Mouse (Mus musculus) limb, embryonic 15.5 days (tissue): ENCODE results near the gene Tph2. TPM values are rescaled to one million over a fixed set of nuclear protein-coding genes. Genes with fewer than 3 reads are reported as not detected.

Experiments
- ATAC-seq: fragments of 200-750 bp; cut with Nextera tagmentation; 2 replicates; pipeline ENCODE4 v1.8.0; 2017; ENCODE audit warnings: low read depth, moderate TSS enrichment; ENCODE audit not compliant: insufficient number of reproducible peaks, low FRiP score, low TSS enrichment
- H3K27ac ChIP-seq: fragments of 300-500 bp; sonication (generic); 2 replicates; pipeline ENCODE4 v1.5.1; 2015; ENCODE audit warnings: moderate library complexity, mild to moderate bottlenecking, inconsistent platforms
- H3K27me3 ChIP-seq: fragments of 300-500 bp; sonication (generic); 2 replicates; pipeline ENCODE4 v1.6.1; 2015; ENCODE audit warnings: inconsistent platforms
- H3K36me3 ChIP-seq: fragments of 300-500 bp; sonication (generic); 2 replicates; pipeline ENCODE4 v1.6.1; 2015; ENCODE audit warnings: inconsistent platforms
- H3K4me1 ChIP-seq: fragments of 300-500 bp; sonication (generic); 2 replicates; pipeline ENCODE4 v1.6.1; 2015; ENCODE audit warnings: inconsistent platforms
- H3K4me2 ChIP-seq: fragments of 300-500 bp; sonication (generic); 2 replicates; pipeline ENCODE4 v1.6.1; 2015; ENCODE audit warnings: mild to moderate bottlenecking, inconsistent platforms
- H3K4me3 ChIP-seq: fragments of 300-500 bp; sonication (generic); 2 replicates; pipeline ENCODE4 v1.5.1; 2015; ENCODE audit warnings: mild to moderate bottlenecking, inconsistent platforms
- H3K9ac ChIP-seq: fragments of 300-500 bp; sonication (generic); 2 replicates; pipeline ENCODE4 v1.6.1; 2015; ENCODE audit warnings: inconsistent platforms
- H3K9me3 ChIP-seq: fragments of 300-500 bp; sonication (generic); 2 replicates; pipeline ENCODE4 v1.6.1; 2016; ENCODE audit warnings: inconsistent platforms
- WGBS: fragments of 180-500 bp; shearing (Covaris S2); methylation state at CpG from one replicate; pipeline ENCODE4 v1.1.7; 2015; 5-methylcytosine and 5-hydroxymethylcytosine counted together
- polyA plus RNA-seq: library from polyadenylated mRNA; unstranded; fragments of >200 nt; fragmentation: Nextera tagmentation; extraction: Ambion mirVana; gene quantifications from 2 replicates; pipeline ENCODE4 v1.2.1, GENCODE M21; 2015

Gene Tph2
- polyA plus RNA-seq, 1 experiment from 2014 or later: 0.09 TPM

DNA sequence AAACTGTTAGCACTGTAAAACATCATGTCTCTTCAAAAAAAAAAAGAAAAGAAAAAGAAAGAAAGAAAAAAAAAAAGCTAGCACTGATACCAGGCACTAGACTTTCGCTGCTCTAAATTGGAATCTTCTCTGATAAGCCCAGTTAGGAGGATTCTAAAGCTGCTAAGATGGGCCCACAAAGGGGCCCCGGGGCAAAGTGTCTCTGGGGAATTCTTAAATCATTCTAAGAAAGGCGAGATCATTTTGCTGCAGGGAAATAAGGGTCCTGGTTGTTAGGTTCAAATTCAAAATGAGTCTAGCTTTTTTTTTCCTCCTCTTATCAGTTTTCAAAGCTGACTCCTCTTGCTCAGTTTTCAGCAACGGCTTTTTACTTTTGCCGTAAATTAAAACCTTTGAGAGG lies 59.3 kb downstream of the Tph2 start:
- no peak for ATAC-seq
- Histone ChIP-seq H3K27me3 (no peaks in the 10 kb centered on the region), H3K9me3 (no peaks in the 10 kb centered on the region), H3K4me3 (no peak overlapping the region), H3K36me3 (no peaks in the 10 kb centered on the region), H3K4me2 (no peak overlapping the region), H3K9ac (no peak overlapping the region), H3K4me1 (no peaks in the 10 kb centered on the region), H3K27ac (no peak overlapping the region)
- WGBS: 39% methylated on average over 5 of the region's 5 CpGs

DNA sequence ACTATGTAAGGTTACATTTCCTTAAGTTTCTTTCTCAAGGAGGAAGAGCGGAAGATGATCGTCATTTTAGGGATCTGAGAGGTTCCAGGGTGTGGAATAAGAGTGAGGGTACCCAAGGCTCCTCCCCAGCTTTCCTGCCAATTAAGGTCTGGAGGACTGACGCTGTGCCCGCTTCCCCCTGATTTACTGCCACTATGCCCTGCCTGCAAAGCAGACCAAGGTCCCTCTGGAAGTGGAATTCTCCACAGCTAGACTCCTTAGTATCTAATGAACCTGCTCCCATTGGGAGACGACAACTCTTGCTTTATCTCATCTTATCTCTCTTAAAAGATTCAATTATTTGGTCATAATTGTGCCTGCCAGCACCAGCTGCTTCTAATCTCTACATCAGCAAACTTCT lies 59.8 kb downstream of the Tph2 start:
- Histone ChIP-seq H3K4me1 (no peaks in the 10 kb centered on the region), H3K4me3 (no peak overlapping the region), H3K9me3 (no peaks in the 10 kb centered on the region), H3K9ac (no peak overlapping the region), H3K4me2 (no peak overlapping the region), H3K27me3 (no peaks in the 10 kb centered on the region), H3K36me3 (no peaks in the 10 kb centered on the region), H3K27ac (no peak overlapping the region)
- 56% methylated on average over 5 of the region's 5 CpGs for WGBS
- no peak for ATAC-seq

DNA sequence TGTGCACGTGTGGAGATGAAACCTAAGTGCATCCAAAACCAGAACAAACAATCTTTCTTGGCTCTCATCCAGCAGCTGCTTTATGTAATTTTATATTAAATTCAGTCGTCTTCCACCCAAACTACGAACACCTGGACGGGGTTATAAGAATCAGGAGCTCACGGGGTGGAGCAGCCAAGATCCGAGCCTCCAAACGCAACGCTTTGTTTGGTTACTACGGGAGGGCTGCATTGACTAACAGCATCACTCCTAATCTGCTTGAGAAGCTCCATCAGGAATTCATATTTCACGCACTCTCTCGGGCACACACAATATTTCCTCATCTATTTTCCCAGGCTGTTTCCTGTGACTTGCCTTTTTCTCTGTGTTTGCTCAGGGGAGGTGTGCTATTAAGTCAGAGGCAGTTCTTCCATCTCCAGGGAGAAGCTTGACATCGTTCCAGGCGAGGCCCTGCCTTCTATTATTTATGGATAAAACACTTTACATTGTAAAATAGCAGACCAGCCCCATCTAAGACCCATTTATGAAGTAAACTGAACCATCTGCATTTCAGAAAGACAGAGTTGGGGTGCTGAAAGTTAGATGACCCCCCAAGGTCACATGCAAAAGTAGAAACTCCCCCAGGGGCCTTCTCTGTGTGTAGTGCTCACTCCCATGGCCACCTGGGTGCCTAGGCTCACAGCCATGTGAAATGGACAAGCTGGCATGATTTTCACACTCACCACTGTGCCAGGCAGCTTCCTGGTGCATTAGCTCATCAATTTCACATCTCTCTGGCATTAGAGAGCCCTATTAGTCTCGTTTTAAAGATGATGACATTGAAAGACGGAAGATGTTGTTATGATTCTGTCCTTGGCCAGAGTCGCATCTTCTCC lies 76.9 kb downstream of the Tph2 start:
- Histone ChIP-seq H3K36me3 (no peaks in the 10 kb centered on the region), H3K4me3 (no peak overlapping the region), H3K4me2 (no peak overlapping the region), H3K9ac (no peak overlapping the region), H3K27me3 (no peaks in the 10 kb centered on the region), H3K27ac (no peak overlapping the region), H3K9me3 (no peaks in the 10 kb centered on the region), H3K4me1 (peaks cover 5% of the 10 kb centered on the region; the same call in 1 of the 2 replicates)
- 47% methylated on average over 16 of the region's 16 CpGs for WGBS
- no peak for ATAC-seq

DNA sequence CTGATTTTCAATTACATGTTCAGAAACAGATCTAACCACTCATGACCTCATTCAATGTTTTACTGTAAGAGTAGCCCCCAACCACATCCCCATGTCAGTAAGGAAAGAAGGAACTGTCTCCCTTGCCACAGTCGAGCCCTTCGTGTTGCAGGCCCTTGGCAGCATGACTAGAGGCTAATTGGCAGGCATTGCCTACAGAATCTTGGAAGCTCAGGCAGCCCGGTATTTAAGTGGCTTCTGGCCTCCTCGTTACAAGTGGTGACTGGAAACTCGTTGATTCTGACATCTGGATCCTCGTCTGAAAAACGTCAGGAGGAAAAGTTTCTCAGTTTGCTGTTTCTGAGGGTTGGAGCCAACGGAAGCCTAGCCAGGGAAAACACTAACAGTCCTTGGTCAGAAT lies 80.6 kb downstream of the Tph2 start:
- Histone ChIP-seq H3K4me1 (peaks cover 5% of the 10 kb centered on the region; the same call in 1 of the 2 replicates), H3K27me3 (no peaks in the 10 kb centered on the region), H3K9ac (no peak overlapping the region), H3K9me3 (no peaks in the 10 kb centered on the region), H3K4me2 (no peak overlapping the region), H3K4me3 (no peak overlapping the region), H3K27ac (peak overlapping the region; percentile 44; the same call in 1 of the 2 replicates), H3K36me3 (no peaks in the 10 kb centered on the region)
- ATAC-seq: no peak; the same call in 1 of the 2 replicates
- WGBS: 27% methylated on average over 8 of the region's 8 CpGs

DNA sequence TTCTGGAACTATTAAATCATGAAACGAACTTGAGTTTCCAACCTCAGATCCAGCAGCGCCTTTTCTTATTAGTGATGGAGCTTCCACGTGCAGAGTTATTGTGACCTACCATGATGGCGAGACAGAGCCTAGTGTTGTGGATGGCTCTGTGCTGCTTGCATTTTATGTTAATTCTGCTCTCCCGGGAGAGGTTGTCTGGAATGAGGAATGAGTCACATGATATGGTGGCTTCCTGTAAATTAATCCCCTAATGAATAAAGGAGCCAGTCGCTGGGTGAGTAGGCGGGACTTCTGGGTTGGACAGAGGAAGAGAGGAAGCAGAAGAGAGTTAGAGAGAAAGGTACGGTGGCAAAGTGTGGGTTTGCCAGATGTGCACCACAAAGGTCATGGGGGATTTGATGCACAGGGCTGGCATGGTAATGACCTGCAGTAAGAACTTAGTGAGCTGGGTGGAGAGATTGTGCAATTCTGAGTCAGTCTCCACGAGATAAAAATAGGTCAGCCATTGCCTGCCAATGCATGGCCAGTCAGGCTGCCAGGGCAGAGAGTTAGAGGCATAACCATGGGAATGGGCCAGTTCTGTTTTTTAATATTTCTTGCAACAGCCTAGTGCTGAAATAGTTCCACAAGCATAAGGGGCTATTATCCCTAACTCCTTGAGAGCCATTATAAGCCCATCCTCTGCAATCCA lies 84.8 kb downstream of the Tph2 start:
- Histone ChIP-seq H3K27me3 (no peaks in the 10 kb centered on the region), H3K4me3 (no peak overlapping the region), H3K4me1 (no peaks in the 10 kb centered on the region), H3K9ac (no peak overlapping the region), H3K9me3 (no peaks in the 10 kb centered on the region), H3K27ac (no peak overlapping the region), H3K4me2 (no peak overlapping the region), H3K36me3 (no peaks in the 10 kb centered on the region)
- ATAC-seq: no peak
- WGBS: 68% methylated on average over 9 of the region's 9 CpGs

DNA sequence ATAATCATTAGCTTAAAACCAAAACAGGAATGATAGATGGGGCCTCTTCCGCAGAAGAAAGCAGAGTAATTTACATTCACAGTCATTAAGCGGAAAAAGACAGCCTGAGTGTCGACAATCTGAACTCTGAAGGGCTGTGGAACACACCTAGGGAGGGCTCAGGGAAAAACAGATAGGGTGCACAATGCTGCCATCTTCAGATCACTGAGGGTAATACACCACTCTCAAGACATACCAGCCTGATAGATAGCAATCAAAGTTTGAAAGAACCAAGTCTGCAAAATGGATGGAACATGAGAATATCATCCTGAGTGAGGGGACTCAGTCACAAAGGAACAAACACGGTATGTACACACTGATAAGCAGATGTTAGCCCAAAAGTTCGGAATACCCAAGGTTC lies 87.7 kb downstream of the Tph2 start:
- no peak overlapping the region for H3K27ac ChIP-seq
- H3K9me3 ChIP-seq: no peaks in the 10 kb centered on the region
- WGBS: 14% methylated on average over 5 of the region's 5 CpGs
- ATAC-seq: no peak; the same call in 1 of the 2 replicates
- H3K9ac ChIP-seq: no peak overlapping the region
- H3K27me3 ChIP-seq: no peaks in the 10 kb centered on the region
- no peaks in the 10 kb centered on the region for H3K36me3 ChIP-seq
- H3K4me3 ChIP-seq: no peak overlapping the region
- H3K4me1 ChIP-seq: no peaks in the 10 kb centered on the region
- H3K4me2 ChIP-seq: no peak overlapping the region

DNA sequence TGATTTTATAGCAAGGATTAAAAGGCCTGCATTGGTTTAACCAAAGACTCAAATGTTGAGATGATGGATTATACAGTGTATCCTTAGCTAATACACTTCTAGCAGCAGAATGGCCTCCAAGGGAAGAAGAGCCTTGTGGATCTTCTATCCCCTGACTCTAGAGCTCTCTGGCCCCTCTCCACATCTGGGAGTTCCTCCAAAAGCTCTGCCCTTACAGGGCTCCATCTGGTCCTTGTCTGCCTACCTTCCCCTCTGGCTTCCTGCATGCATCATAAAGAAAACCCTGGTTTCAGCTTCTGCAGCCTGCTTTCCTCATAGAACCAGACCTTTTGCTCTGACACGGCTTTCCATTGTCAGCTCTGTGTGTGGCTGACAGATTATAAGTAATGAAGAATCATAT lies 88.6 kb downstream of the Tph2 start:
- Histone ChIP-seq H3K27ac (no peak overlapping the region), H3K4me2 (no peak overlapping the region), H3K4me3 (no peak overlapping the region), H3K27me3 (no peaks in the 10 kb centered on the region), H3K4me1 (no peaks in the 10 kb centered on the region), H3K9me3 (no peaks in the 10 kb centered on the region), H3K36me3 (no peaks in the 10 kb centered on the region), H3K9ac (no peak overlapping the region)
- ATAC-seq: no peak
- WGBS: 68% methylated on average over 1 of the region's 1 CpGs

DNA sequence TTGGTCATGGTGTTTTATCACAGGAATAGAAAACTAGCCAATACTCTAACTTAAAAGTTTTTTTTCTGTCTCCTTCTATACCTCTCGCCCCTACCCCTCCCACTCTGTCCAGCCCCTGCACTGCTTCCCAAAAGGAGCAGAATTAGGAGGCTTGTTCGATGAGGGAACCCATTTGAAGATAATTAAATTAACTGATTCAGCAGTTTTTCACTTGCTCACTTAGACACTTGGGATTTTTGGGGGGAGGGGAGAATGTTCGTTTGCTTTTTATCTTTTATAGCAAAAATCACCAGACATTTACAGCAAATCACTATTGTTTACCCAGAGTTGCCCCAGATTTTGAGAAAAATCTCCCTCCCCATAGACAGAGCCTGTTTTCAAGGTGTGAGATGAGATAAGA lies 106.6 kb downstream of the Tph2 start:
- H3K9me3 ChIP-seq: no peaks in the 10 kb centered on the region
- H3K27me3 ChIP-seq: no peaks in the 10 kb centered on the region
- no peak overlapping the region for H3K27ac ChIP-seq
- WGBS: 66% methylated on average over 3 of the region's 3 CpGs
- no peak overlapping the region for H3K9ac ChIP-seq
- ATAC-seq: no peak
- no peaks in the 10 kb centered on the region for H3K36me3 ChIP-seq
- no peak overlapping the region for H3K4me3 ChIP-seq
- H3K4me1 ChIP-seq: no peaks in the 10 kb centered on the region
- H3K4me2 ChIP-seq: no peak overlapping the region

DNA sequence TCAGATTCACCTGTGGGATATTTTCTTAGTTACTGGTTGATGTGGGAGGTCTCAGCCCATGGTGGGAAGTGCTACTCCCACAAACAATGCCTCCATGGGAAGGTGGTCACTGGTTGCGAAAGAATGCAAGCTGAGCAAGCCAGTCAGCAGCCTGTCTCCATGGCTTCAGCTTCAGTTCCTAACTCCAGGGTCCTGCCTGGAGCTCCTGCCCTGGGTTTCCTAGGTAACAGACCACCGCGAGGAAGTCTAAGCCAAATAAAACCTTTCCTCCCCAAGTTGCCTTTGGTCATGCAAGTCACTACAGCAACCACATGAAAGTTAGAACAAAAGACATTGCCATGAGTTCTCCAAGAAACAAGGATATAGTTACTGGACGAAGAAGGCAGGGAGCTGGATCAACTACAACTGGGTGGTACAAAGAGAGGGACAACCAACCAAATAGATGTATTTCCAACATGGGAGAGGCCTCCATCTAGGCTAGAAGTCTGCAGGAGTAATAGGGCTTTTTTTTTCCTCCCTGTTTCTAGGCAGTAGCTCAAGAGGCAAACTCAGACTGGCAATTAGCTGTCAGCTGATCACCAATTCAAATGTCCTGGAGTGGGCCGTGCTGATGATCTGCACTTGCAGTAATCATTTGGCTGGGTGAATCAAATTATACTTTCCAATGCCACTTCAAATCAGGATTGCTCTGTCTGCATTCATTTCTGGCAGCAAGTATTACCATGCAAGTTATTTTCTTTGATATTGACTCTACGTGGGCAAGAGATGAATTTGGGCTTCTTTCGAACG lies 115.5 kb downstream of the Tph2 start:
- no peak overlapping the region for H3K27ac ChIP-seq
- no peak overlapping the region for H3K4me3 ChIP-seq
- H3K27me3 ChIP-seq: no peaks in the 10 kb centered on the region
- H3K4me1 ChIP-seq: no peaks in the 10 kb centered on the region
- no peak overlapping the region for H3K4me2 ChIP-seq
- no peak for ATAC-seq
- 78% methylated on average over 8 of the region's 8 CpGs for WGBS
- no peak overlapping the region for H3K9ac ChIP-seq
- H3K9me3 ChIP-seq: no peaks in the 10 kb centered on the region
- no peaks in the 10 kb centered on the region for H3K36me3 ChIP-seq

DNA sequence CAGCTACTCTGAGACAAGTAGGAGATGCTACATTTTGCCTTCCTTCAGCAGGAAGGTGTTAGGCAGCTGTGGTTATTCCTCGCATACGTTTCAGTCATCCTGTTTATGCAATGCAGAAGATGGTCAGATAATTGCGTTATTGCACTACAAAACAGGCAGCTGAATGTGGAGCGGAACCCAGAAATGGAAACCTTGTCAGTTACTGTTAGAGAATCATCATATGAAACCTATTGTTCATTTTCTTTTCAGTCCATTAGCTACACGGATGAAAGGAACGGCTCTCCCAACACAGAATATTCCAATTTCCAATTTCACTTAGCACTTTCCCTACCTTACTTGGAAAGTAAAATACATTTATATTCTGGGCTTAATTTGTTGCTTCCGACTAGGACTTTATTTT lies 120.9 kb downstream of the Tph2 start:
- no peak for ATAC-seq
- H3K27ac ChIP-seq: no peak overlapping the region
- no peaks in the 10 kb centered on the region for H3K36me3 ChIP-seq
- no peak overlapping the region for H3K4me3 ChIP-seq
- H3K9ac ChIP-seq: no peak overlapping the region
- no peaks in the 10 kb centered on the region for H3K27me3 ChIP-seq
- no peaks in the 10 kb centered on the region for H3K4me1 ChIP-seq
- 87% methylated on average over 7 of the region's 7 CpGs for WGBS
- H3K9me3 ChIP-seq: no peaks in the 10 kb centered on the region
- no peak overlapping the region for H3K4me2 ChIP-seq

DNA sequence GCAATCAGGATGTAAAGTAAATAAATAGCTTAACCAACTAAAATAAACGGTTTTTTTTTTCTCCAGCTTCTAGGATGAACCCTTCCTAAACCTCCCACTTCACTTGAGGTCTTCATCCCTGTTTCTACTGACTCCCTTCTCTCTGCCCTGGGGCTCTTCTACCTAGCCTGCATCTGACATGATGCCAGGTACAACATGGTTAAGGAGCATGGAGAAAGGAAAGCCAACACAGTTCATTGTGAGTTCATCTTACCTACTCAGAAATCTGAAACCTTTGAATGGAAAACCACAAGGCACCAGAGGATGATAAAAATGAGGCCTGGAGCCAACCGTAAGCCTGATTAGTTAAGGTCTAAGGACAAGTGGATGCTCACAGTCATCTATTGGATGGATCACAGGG lies 123.3 kb downstream of the Tph2 start:
- 47% methylated on average over 2 of the region's 2 CpGs for WGBS
- H3K27ac ChIP-seq: no peak overlapping the region
- ATAC-seq: no peak
- H3K4me3 ChIP-seq: no peak overlapping the region
- H3K9ac ChIP-seq: no peak overlapping the region
- H3K27me3 ChIP-seq: no peaks in the 10 kb centered on the region
- no peak overlapping the region for H3K4me2 ChIP-seq
- H3K9me3 ChIP-seq: no peaks in the 10 kb centered on the region
- no peaks in the 10 kb centered on the region for H3K4me1 ChIP-seq
- no peaks in the 10 kb centered on the region for H3K36me3 ChIP-seq

DNA sequence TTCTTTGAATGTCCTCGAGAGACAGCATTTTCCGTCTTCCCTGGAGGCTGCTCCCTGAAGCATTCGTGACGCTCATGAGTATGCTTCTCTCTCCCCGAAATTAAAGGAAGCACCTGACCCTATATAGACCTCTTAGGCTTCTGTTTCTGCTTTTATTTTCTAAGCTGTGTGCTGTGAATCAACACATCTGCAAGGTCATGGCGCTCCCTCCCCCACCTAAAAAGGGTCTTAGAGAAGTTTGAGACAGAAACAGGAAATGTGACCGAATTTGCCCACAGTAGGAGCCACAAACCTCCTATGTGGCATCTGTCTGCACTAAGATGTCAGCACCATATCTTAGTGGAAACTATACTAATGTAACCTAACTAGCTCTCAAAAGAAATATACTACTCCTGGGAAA lies 124.1 kb downstream of the Tph2 start:
- Histone ChIP-seq H3K4me1 (no peaks in the 10 kb centered on the region), H3K27me3 (no peaks in the 10 kb centered on the region), H3K9ac (no peak overlapping the region), H3K27ac (no peak overlapping the region), H3K9me3 (no peaks in the 10 kb centered on the region), H3K4me2 (no peak overlapping the region), H3K4me3 (no peak overlapping the region), H3K36me3 (no peaks in the 10 kb centered on the region)
- ATAC-seq: no peak
- 78% methylated on average over 7 of the region's 7 CpGs for WGBS
